Mouse (Mus musculus): ENCODE results near the gene Safb. TPM values are rescaled to one million over a fixed set of nuclear protein-coding genes. Genes with fewer than 3 reads are reported as not detected.

The Safb gene
- polyA plus RNA-seq, 1 experiment from 2014 or later, result 160 TPM

DNA sequence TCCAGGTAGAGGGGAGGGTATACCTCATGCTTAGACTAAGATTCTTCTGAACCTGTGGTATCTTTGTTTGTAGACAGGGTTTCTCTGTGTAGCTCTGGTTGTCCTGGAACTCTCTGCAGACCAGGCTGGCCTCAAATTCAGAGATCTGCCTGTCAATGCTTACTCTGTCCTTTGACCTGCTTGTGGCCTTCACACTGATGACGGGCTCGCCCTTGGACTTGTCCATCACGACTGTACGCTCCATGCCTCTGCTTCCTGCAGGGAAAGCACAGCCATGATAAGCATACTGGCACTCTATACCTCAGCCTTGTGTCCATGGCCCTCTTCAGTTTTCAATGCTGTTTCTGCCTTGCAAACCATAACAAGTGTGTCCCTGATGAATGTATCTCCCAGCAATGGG lies 17.3 kb upstream of the Safb start:
- no peak for DNase-seq (ENCODE audit: extremely low spot score, low spot score)
- WGBS, result 96% methylated on average over 4 of the region's 4 CpGs
- Histone ChIP-seq H3K27ac (no peak overlapping the region), H3K9me3 (no peaks in the 10 kb centered on the region), H3K27me3 (ENCODE audit: poor library complexity, severe bottlenecking) (no peaks in the 10 kb centered on the region), H3K4me3 (no peak overlapping the region), H3K4me1 (no peaks in the 10 kb centered on the region), H3K36me3 (replicated peaks) (peaks cover 100% of the 10 kb centered on the region)

DNA sequence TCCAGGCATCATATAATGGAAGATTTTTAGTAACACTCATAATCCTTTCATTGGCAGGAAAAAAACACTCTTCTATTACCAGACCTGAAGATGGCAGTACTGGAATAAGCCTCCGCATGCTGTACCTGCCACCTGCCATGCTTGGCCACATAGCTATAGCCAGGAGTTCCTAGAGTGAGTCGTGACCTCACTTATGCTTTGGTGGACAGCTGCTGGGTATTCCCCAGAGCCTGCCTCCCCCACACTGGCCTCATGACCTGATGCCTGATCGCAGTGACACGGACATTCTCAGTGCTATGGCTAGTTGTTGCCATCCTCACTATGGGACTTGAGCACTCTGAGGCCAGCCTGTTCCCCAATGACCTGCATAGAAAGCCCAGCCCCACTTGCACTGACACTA lies 14.3 kb upstream of the Safb start:
- peaks cover 99% of the 10 kb centered on the region for H3K36me3 ChIP-seq (replicated peaks)
- WGBS, result 97% methylated on average over 4 of the region's 4 CpGs

DNA sequence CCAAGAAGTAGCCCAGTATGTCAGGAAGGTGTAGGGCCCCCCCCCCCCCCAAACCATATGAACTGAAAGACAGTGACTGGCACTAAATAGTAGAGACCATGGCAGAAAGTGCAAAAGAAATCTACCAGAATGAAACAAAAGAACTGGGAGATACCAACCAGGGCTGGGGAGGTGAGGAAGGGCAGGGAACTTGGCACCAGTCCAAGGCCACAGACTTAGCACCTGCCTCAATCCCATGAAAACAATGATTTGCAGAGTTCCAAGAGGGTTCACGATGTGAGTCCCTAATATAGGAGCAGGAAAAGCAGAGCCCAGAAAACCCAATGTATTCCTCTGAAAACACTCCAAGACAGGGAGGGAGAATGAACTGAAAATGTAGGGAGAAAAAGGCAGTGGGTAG lies 12.5 kb upstream of the Safb start:
- Histone ChIP-seq H3K9me3 (no peaks in the 10 kb centered on the region), H3K27me3 (ENCODE audit: poor library complexity, severe bottlenecking) (no peaks in the 10 kb centered on the region), H3K27ac (no peak overlapping the region), H3K4me1 (no peaks in the 10 kb centered on the region), H3K36me3 (replicated peaks) (peaks cover 96% of the 10 kb centered on the region), H3K4me3 (no peak overlapping the region)
- WGBS, result 86% methylated on average over 1 of the region's 1 CpGs
- DNase-seq (ENCODE audit: extremely low spot score, low spot score), result no peak

More for the DNA sequence above, 14.3 kb upstream of the Safb start:
- Histone ChIP-seq H3K9me3 (no peaks in the 10 kb centered on the region), H3K27me3 (ENCODE audit: poor library complexity, severe bottlenecking) (no peaks in the 10 kb centered on the region), H3K4me3 (no peak overlapping the region), H3K27ac (no peak overlapping the region), H3K4me1 (no peaks in the 10 kb centered on the region)
- DNase-seq (ENCODE audit: extremely low spot score, low spot score), result no peak

GRCm38 (mm10) chr17:56572939-56573338 lies 11.7 kb upstream of the Safb start:
- Histone ChIP-seq H3K36me3 (replicated peaks) (peaks cover 96% of the 10 kb centered on the region), H3K4me3 (no peak overlapping the region), H3K9me3 (no peaks in the 10 kb centered on the region), H3K27ac (no peak overlapping the region), H3K27me3 (ENCODE audit: poor library complexity, severe bottlenecking) (no peaks in the 10 kb centered on the region), H3K4me1 (no peaks in the 10 kb centered on the region)
- WGBS, result 96% methylated on average over 3 of the region's 3 CpGs
- DNase-seq (ENCODE audit: extremely low spot score, low spot score), result no peak

GRCm38 (mm10) chr17:56583071-56583470 lies 1.6 kb upstream of the Safb start:
- 81% methylated on average over 1 of the region's 1 CpGs for WGBS
- no peaks in the 10 kb centered on the region for H3K9me3 ChIP-seq
- H3K27ac ChIP-seq, result peak overlapping the region; percentile 97
- peaks cover 74% of the 10 kb centered on the region for H3K36me3 ChIP-seq (replicated peaks)
- peak overlapping the region; percentile 81 for H3K4me3 ChIP-seq
- peaks cover 48% of the 10 kb centered on the region for H3K4me1 ChIP-seq
- DNase-seq (ENCODE audit: extremely low spot score, low spot score), result no peak
- no peaks in the 10 kb centered on the region for H3K27me3 ChIP-seq (ENCODE audit: poor library complexity, severe bottlenecking)

- Histone ChIP-seq H3K27me3 (ENCODE audit: poor library complexity, severe bottlenecking) (no peaks in the 10 kb centered on the region), H3K4me3 (peak overlapping the region; percentile 81), H3K36me3 (replicated peaks) (peaks cover 74% of the 10 kb centered on the region), H3K9me3 (no peaks in the 10 kb centered on the region), H3K4me1 (peaks cover 49% of the 10 kb centered on the region), H3K27ac (peak overlapping the region; percentile 97)
- WGBS, result 5% methylated on average over 33 of the region's 33 CpGs
- DNase-seq (ENCODE audit: extremely low spot score, low spot score), result no peak
These were observed 891 bp upstream of the Safb start for GRCm38 (mm10) chr17:56583611-56584256.

DNA sequence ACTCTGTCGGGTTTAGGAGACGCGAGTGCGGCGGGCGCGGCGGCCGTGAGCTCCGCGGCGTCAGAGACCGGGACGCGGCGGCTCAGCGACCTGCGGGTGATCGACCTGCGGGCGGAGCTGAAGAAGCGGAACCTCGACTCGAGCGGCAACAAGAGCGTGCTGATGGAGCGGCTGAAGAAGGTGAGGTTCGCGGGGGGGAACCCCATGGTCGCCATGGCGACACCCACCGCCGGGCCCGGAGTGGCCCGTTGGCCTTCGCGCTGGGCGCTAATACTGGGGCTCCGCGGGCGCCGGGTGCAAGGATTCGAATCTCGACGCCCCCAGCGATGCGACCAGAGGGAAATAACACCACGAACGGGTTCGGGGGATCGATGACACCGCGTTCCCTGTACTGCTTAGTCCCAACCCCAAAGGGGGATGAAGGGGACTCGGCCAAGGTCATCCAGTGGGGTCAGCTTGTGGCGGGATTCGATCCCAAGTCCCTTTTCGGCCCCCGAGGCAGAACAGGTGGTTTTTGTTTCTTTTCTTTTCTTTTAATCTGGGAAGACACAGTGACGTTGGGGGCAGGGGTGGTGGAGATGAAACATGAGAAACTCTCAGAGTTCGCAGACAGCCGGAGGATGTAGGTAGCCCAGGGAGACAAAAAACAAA lies 671 bp downstream of the Safb start:
- H3K4me1 ChIP-seq, result peaks cover 52% of the 10 kb centered on the region
- DNase-seq (ENCODE audit: extremely low spot score, low spot score), result peak; percentile 47
- under 1% methylated on average over 61 of the region's 61 CpGs for WGBS

GRCm38 (mm10) chr17:56587773-56588172 lies 3.1 kb downstream of the Safb start:
- no peak overlapping the region for H3K27ac ChIP-seq
- H3K4me1 ChIP-seq, result peaks cover 38% of the 10 kb centered on the region
- H3K9me3 ChIP-seq, result no peaks in the 10 kb centered on the region
- DNase-seq (ENCODE audit: extremely low spot score, low spot score), result no peak
- WGBS, result 92% methylated on average over 1 of the region's 1 CpGs
- H3K36me3 ChIP-seq (replicated peaks), result peaks cover 74% of the 10 kb centered on the region
- H3K4me3 ChIP-seq, result no peak overlapping the region
- H3K27me3 ChIP-seq (ENCODE audit: poor library complexity, severe bottlenecking), result no peaks in the 10 kb centered on the region

More for the DNA sequence above, 671 bp downstream of the Safb start:
- no peaks in the 10 kb centered on the region for H3K9me3 ChIP-seq
- no peaks in the 10 kb centered on the region for H3K27me3 ChIP-seq (ENCODE audit: poor library complexity, severe bottlenecking)
- H3K27ac ChIP-seq, result peak overlapping the region; percentile 97
- peak overlapping the region; percentile 81 for H3K4me3 ChIP-seq
- H3K36me3 ChIP-seq (replicated peaks), result peaks cover 74% of the 10 kb centered on the region

GRCm38 (mm10) chr17:56588921-56589320 lies 4.3 kb downstream of the Safb start:
- Histone ChIP-seq H3K4me3 (no peak overlapping the region), H3K27me3 (ENCODE audit: poor library complexity, severe bottlenecking) (no peaks in the 10 kb centered on the region), H3K36me3 (replicated peaks) (peaks cover 81% of the 10 kb centered on the region)

DNA sequence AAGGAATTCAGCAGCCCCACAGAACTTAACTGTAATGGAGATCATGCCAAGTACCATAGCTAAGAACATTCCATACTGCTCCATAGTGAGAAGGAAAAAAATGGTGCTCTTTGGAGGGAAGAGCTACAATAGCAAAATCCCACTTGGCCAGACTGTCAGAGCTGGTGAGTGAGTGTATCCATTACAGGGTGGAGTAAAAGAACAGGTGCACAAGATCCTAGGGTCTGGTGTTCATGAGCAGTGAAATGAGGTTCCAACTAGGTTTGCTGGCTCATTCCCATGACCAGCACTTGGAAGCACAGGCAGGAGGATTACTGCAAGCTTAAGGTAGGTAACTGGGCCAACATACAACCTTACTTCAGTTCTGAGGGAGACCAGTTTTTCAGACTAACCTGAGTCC lies 7.9 kb downstream of the Safb start:
- no peak for DNase-seq (ENCODE audit: extremely low spot score, low spot score)
- peaks cover 100% of the 10 kb centered on the region for H3K36me3 ChIP-seq (replicated peaks)

More at GRCm38 (mm10) chr17:56588921-56589320, 4.3 kb downstream of the Safb start:
- Histone ChIP-seq H3K27ac (no peak overlapping the region), H3K9me3 (no peaks in the 10 kb centered on the region), H3K4me1 (peaks cover 28% of the 10 kb centered on the region)
- no peak for DNase-seq (ENCODE audit: extremely low spot score, low spot score)
- 96% methylated on average over 4 of the region's 4 CpGs for WGBS

DNA sequence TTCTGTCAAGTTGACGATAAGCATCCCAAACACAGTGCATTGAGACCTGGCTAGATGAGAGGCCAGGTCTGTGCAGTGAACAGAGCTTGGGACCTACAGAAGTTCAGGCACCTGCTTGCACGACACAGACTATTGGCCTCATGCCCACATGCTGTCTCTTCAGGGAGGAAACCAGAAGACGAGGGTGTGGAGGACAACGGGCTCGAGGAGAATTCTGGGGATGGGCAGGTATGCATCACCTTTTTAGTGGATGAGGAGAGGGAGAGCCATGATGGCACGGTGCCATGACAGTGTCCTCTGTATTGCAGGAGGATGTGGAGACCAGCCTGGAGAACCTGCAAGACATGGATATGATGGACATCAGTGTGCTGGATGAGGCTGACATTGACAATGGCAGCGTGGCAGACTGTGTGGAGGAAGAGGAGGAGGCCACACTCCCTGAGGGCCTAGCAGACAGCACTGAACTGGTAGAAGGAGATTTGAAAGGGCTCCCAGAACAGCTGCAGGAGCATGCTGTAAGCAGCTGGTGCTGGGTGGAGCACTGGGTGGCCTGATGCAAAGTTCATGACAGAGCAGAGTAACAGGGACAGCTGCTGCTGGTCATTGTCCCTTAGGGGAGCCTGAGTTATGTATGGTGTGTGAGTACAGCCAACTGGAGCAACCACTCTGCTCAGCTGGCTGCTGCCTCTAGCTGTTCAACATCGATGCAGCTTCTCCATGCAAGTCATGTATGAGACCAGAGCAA lies 9.1 kb downstream of the Safb start:
- H3K9me3 ChIP-seq, result no peaks in the 10 kb centered on the region
- H3K27me3 ChIP-seq (ENCODE audit: poor library complexity, severe bottlenecking), result no peaks in the 10 kb centered on the region
- DNase-seq (ENCODE audit: extremely low spot score, low spot score), result no peak
- 98% methylated on average over 8 of the region's 8 CpGs for WGBS
- no peak overlapping the region for H3K27ac ChIP-seq
- peaks cover 3% of the 10 kb centered on the region; the same call in 1 of the 2 replicates for H3K4me1 ChIP-seq
- peaks cover 97% of the 10 kb centered on the region for H3K36me3 ChIP-seq (replicated peaks)
- no peak overlapping the region for H3K4me3 ChIP-seq

More for the DNA sequence above, 7.9 kb downstream of the Safb start:
- Histone ChIP-seq H3K9me3 (no peaks in the 10 kb centered on the region), H3K4me1 (peaks cover 9% of the 10 kb centered on the region), H3K4me3 (no peak overlapping the region), H3K27ac (no peak overlapping the region), H3K27me3 (ENCODE audit: poor library complexity, severe bottlenecking) (no peaks in the 10 kb centered on the region)

GRCm38 (mm10) chr17:56603186-56604069 lies 18.8 kb downstream of the Safb start:
- Histone ChIP-seq H3K4me1 (peaks cover 10% of the 10 kb centered on the region), H3K4me3 (peak overlapping the region; percentile 7; the same call in 1 of the 2 replicates), H3K9me3 (no peaks in the 10 kb centered on the region), H3K27ac (no peak overlapping the region), H3K36me3 (replicated peaks) (peaks cover 96% of the 10 kb centered on the region), H3K27me3 (ENCODE audit: poor library complexity, severe bottlenecking) (no peaks in the 10 kb centered on the region)
- WGBS, result 96% methylated on average over 28 of the region's 28 CpGs
- no peak for DNase-seq (ENCODE audit: extremely low spot score, low spot score)

Data from forebrain, embryonic 10.5 days (tissue).